In genomic region chr8:84749519-84749918, GRCm38 (mm10) we compare ENCODE assay signal across 10 mouse cellular contexts. TPM values are rescaled to one million over a fixed set of nuclear protein-coding genes. Genes with fewer than 3 reads are reported as not detected.
DNase-seq lines count a peak whose midpoint lies in the region; ATAC-seq lines count a peak whose summit lies in the region.
"Had no signal": no experiment of that assay in that cellular context is flagged by ENCODE, and none has a peak within 500 bp of the region (broad histone marks: within the 10 kb centered on the region; RNA-seq: fewer than 3 reads in every experiment).

No protein-coding gene starts in this region.

- H3K27ac ChIP-seq in heart, embryonic 15.5 days: peak overlapping the region; percentile 36
- H3K27ac ChIP-seq in embryonic facial prominence, embryonic 14.5 days (replicated peaks; ENCODE audit: low read depth, low read length): peak overlapping the region; percentile 87
- peak overlapping the region; percentile 93 for H3K27ac ChIP-seq in limb, embryonic 15.5 days
- H3K27ac ChIP-seq: kidney, postnatal 0 days had no signal

- H3K36me3 ChIP-seq in heart, embryonic 15.5 days: no peaks in the 10 kb centered on the region
- peaks cover 17% of the 10 kb centered on the region for H3K36me3 ChIP-seq in embryonic facial prominence, embryonic 14.5 days (ENCODE audit: control insufficient read depth, insufficient read depth, low read length)
- peaks cover 25% of the 10 kb centered on the region; the same call in 1 of the 2 replicates for H3K36me3 ChIP-seq in limb, embryonic 15.5 days

- no peaks in the 10 kb centered on the region for H3K9me3 ChIP-seq in heart, embryonic 15.5 days (replicated peaks)
- H3K9me3 ChIP-seq in embryonic facial prominence, embryonic 14.5 days (ENCODE audit: control insufficient read depth, low read length): no peaks in the 10 kb centered on the region
- no peaks in the 10 kb centered on the region for H3K9me3 ChIP-seq in limb, embryonic 15.5 days

- H3K4me3 ChIP-seq in heart, embryonic 15.5 days: no peak overlapping the region
- no peak overlapping the region for H3K4me3 ChIP-seq in embryonic facial prominence, embryonic 14.5 days (ENCODE audit: low read depth, low read length)
- no peak overlapping the region for H3K4me3 ChIP-seq in limb, embryonic 15.5 days

- H3K9ac ChIP-seq in heart, embryonic 15.5 days: no peak overlapping the region
- peak overlapping the region; percentile 50 for H3K9ac ChIP-seq in embryonic facial prominence, embryonic 14.5 days (ENCODE audit: low read depth, low read length)
- H3K9ac ChIP-seq in limb, embryonic 15.5 days: peak overlapping the region; percentile 31; the same call in 1 of the 2 replicates

- no peak for ATAC-seq in heart, embryonic 15.5 days (replicated peaks; ENCODE audit: insufficient number of reproducible peaks, insufficient read depth, low FRiP score, low read depth)
- ATAC-seq in embryonic facial prominence, embryonic 14.5 days (ENCODE audit: low read depth): 0 out of 2 replicates have a peak, but pooled peaks have one; percentile 27
- peak; percentile 21; the same call in 1 of the 2 replicates for ATAC-seq in limb, embryonic 15.5 days (ENCODE audit: insufficient number of reproducible peaks, low FRiP score, low TSS enrichment, low read depth)

- peaks cover 41% of the 10 kb centered on the region for H3K4me1 ChIP-seq in heart, embryonic 15.5 days (replicated peaks)
- H3K4me1 ChIP-seq in embryonic facial prominence, embryonic 14.5 days (ENCODE audit: control insufficient read depth, insufficient read depth, low read length): peaks cover 43% of the 10 kb centered on the region
- peaks cover 87% of the 10 kb centered on the region for H3K4me1 ChIP-seq in limb, embryonic 15.5 days

- intact Hi-C loops in heart, postnatal 36 days (cut with DNase I): no loop called here

- DNase-seq in heart, postnatal 36 days: no peak
- DNase-seq in Muller cell, postnatal 12 days (ENCODE audit: inconsistent ontology term): peak; percentile 73
- peak; percentile 79 for DNase-seq in embryonic facial prominence, embryonic 14.5 days (ENCODE audit: low spot score)
- DNase-seq in right cerebral cortex, adult 18-20 months: no peak
- DNase-seq in spleen, postnatal 36 days (ENCODE audit: low spot score in 2 of 2): no peak
- DNase-seq: gastrocnemius, postnatal 10 days had no signal

- 76% methylated on average over 16 of the region's 16 CpGs for WGBS in heart, embryonic 15.5 days
- WGBS in embryonic facial prominence, embryonic 14.5 days: 49% methylated on average over 16 of the region's 16 CpGs
- WGBS in limb, embryonic 15.5 days: 41% methylated on average over 16 of the region's 16 CpGs

- no peaks in the 10 kb centered on the region for H3K27me3 ChIP-seq in heart, embryonic 15.5 days
- no peaks in the 10 kb centered on the region for H3K27me3 ChIP-seq in embryonic facial prominence, embryonic 14.5 days (replicated peaks; ENCODE audit: control insufficient read depth, insufficient read depth, low read length)
- no peaks in the 10 kb centered on the region for H3K27me3 ChIP-seq in limb, embryonic 15.5 days

- no peak overlapping the region for H3K4me2 ChIP-seq in heart, embryonic 15.5 days
- H3K4me2 ChIP-seq in embryonic facial prominence, embryonic 14.5 days (ENCODE audit: low read depth, low read length): peak overlapping the region; percentile 27
- H3K4me2 ChIP-seq in limb, embryonic 15.5 days: peak overlapping the region; percentile 19

RNA-seq across cellular contexts. Expression of gene G430095P16Rik, which starts 26.7 kb away (rescaled TPM):
- 4.5 TPM in 2 replicates for polyA plus RNA-seq in heart, embryonic 15.5 days (2015; fragmentation: Nextera tagmentation; extraction: Ambion mirVana)
- total RNA-seq in heart, postnatal 36 days (2021): under 1 TPM in 1 of 2 experiments, not detected in 1; 0.44 TPM
- 2.0 and 2.7 TPM in 2 replicates for polyA plus RNA-seq in embryonic facial prominence, embryonic 14.5 days (2014; fragmentation: Nextera tagmentation; extraction: Ambion mirVana)
- 3.8 and 5.5 TPM in 2 replicates for polyA plus RNA-seq in limb, embryonic 15.5 days (2015; fragmentation: Nextera tagmentation; extraction: Ambion mirVana)
- total RNA-seq: layer of hippocampus, postnatal 25 days had no signal

RNA-seq across cellular contexts. Expression of gene Lyl1, which starts 48.3 kb away (rescaled TPM):
- 9.2 and 13.2 TPM in 2 replicates for polyA plus RNA-seq in heart, embryonic 15.5 days (2015; fragmentation: Nextera tagmentation; extraction: Ambion mirVana)
- total RNA-seq in heart, postnatal 36 days (2021): 1 to 10 TPM; 5.4 to 5.7 TPM
- polyA plus RNA-seq in embryonic facial prominence, embryonic 14.5 days (2014; fragmentation: Nextera tagmentation; extraction: Ambion mirVana): 5.8 and 6.8 TPM in 2 replicates
- polyA plus RNA-seq in limb, embryonic 15.5 days (2015; fragmentation: Nextera tagmentation; extraction: Ambion mirVana): 5.6 and 6.0 TPM in 2 replicates

RNA-seq across cellular contexts. Expression of gene Nfix, which starts 50.6 kb away (rescaled TPM):
- 15.0 and 20.8 TPM in 2 replicates for polyA plus RNA-seq in heart, embryonic 15.5 days (2015; fragmentation: Nextera tagmentation; extraction: Ambion mirVana)
- total RNA-seq in heart, postnatal 36 days (2021): 100 to 1,000 TPM; 279 to 296 TPM
- 64.0 and 67.4 TPM in 2 replicates for polyA plus RNA-seq in embryonic facial prominence, embryonic 14.5 days (2014; fragmentation: Nextera tagmentation; extraction: Ambion mirVana)
- 87.0 and 100 TPM in 2 replicates for polyA plus RNA-seq in limb, embryonic 15.5 days (2015; fragmentation: Nextera tagmentation; extraction: Ambion mirVana)

Comparison
In these comparisons a context has a peak if more than half of its experiments do, and no peak if none do; other contexts are left out.
1. H3K27ac ChIP-seq: peak in every context shown above with its lines; median percentile 93 in limb, embryonic 15.5 days; 87 in embryonic facial prominence, embryonic 14.5 days; 36 in heart, embryonic 15.5 days.
2. DNase-seq: peak in Muller cell, postnatal 12 days (single experiment) and embryonic facial prominence, embryonic 14.5 days (single experiment); none in heart, postnatal 36 days (0 of 2), right cerebral cortex, adult 18-20 months (single experiment) and spleen, postnatal 36 days (0 of 2).